Mouse (Mus musculus) testis, adult 2 months (tissue): ENCODE results near the gene Dtx4.

Source experiments
- CTCF ChIP-seq: fragments of 200-500 bp; IDR thresholded peaks from 2 replicates; pipeline ENCODE4 v1.5.1; 2012; ENCODE audit warnings: low read depth, mild to moderate bottlenecking, inconsistent platforms, low read length, moderate library complexity; ENCODE audit not compliant: control insufficient read depth, insufficient read depth, insufficient replicate concordance
- POLR2A ChIP-seq: fragments of 200-500 bp; IDR thresholded peaks from 2 replicates; pipeline ENCODE4 v1.6.1; 2012; ENCODE audit warnings: low read depth, mild to moderate bottlenecking, inconsistent platforms, low read length, moderate library complexity; ENCODE audit not compliant: control insufficient read depth

DNA sequence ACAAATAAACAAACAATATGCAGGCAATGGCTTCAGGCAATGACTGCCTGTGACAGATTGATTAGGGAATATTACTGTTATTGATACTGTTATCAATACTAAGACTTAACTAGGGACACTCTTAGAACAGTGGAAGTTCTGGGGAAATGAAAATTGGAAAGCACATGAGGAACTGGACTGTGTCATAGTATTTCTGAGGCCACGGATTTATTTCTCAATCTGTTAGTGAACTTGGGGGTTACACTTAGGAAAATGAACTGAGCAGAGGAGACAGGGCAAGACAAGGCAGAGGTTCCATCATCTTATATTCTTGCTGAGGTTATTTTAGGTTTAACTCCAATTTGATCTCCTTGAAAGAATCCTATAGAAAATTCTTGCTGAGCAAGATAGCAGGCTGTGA is 38.7 kb upstream of the Dtx4 start:
- TF ChIP-seq CTCF (no peak), POLR2A (no peak)
